Mouse (Mus musculus) liver, adult 2 months (tissue): Measurements from ENCODE around the gene Naaladl2. TPM values are rescaled to one million over a fixed set of nuclear protein-coding genes. Genes with fewer than 3 reads are reported as not detected.

Experiments used
- DNase-seq: peaks from one replicate; pipeline ENCODE4 v3.0.0-alpha.2; 2011; ENCODE audit warnings: low read depth, low spot score; ENCODE audit errors: extremely low read depth
- H3K27ac ChIP-seq: fragments of 200-500 bp; replicated peaks from 2 replicates; pipeline ENCODE4 v1.5.1; 2012; ENCODE audit warnings: low read depth, mild to moderate bottlenecking, control low read depth, inconsistent platforms, low read length; ENCODE audit not compliant: insufficient read depth
- H3K27me3 ChIP-seq: fragments of 200-500 bp; 2 replicates; pipeline ENCODE4 v1.6.1; 2012; ENCODE audit warnings: mild to moderate bottlenecking, moderate library complexity, low read length, inconsistent platforms; ENCODE audit not compliant: control insufficient read depth, insufficient read depth
- H3K36me3 ChIP-seq: fragments of 200-500 bp; 2 replicates; pipeline ENCODE4 v1.6.1; 2012; ENCODE audit warnings: low read length, inconsistent platforms; ENCODE audit not compliant: control insufficient read depth, insufficient read depth
- H3K4me1 ChIP-seq: fragments of 200-500 bp; 2 replicates; pipeline ENCODE4 v1.6.1; 2011; ENCODE audit warnings: low read length; ENCODE audit not compliant: control insufficient read depth, insufficient read depth
- H3K4me3 ChIP-seq: fragments of 200-500 bp; 2 replicates; pipeline ENCODE4 v1.5.1; 2011; ENCODE audit warnings: low read depth, mild to moderate bottlenecking, control low read depth, low read length, moderate library complexity; ENCODE audit not compliant: insufficient read depth
- H3K79me2 ChIP-seq: fragments of 200-500 bp; 2 replicates; pipeline ENCODE4 v1.6.1; 2012; ENCODE audit warnings: inconsistent platforms, mild to moderate bottlenecking, low read length, moderate library complexity; ENCODE audit not compliant: control insufficient read depth, insufficient read depth
- H3K9ac ChIP-seq: fragments of 200-500 bp; 2 replicates; pipeline ENCODE4 v1.6.1; 2012; ENCODE audit warnings: low read depth, mild to moderate bottlenecking, control low read depth, inconsistent platforms, low read length
- CTCF ChIP-seq: fragments of 200-500 bp; IDR thresholded peaks from 2 replicates; pipeline ENCODE4 v1.5.1; 2011; ENCODE audit warnings: low read depth, low read length, control low read depth
- POLR2A ChIP-seq: fragments of 200-500 bp; IDR thresholded peaks from 2 replicates; pipeline ENCODE4 v1.6.1; 2011; ENCODE audit warnings: low read length, control low read depth; ENCODE audit not compliant: insufficient read depth; ENCODE audit errors: extremely low read depth
- WGBS: fragments of 180-500 bp; shearing (Covaris S2); methylation state at CpG from one replicate; pipeline ENCODE4 v1.1.7; 2018; 5-methylcytosine and 5-hydroxymethylcytosine counted together
- polyA plus RNA-seq: library from polyadenylated mRNA; depleted of rRNA; stranded (reverse); fragments of >200 nt; gene quantifications from 2 replicates; pipeline ENCODE4 v1.2.3, GENCODE M21; 2012
- total RNA-seq: library from RNA; depleted of rRNA; stranded (reverse); fragments of >200 nt; gene quantifications from 2 replicates; pipeline ENCODE4 v1.2.3, GENCODE M21; 2014

Gene Naaladl2
- total and polyA plus RNA-seq, 2 experiments = 0.31 to 6.9 TPM

DNA sequence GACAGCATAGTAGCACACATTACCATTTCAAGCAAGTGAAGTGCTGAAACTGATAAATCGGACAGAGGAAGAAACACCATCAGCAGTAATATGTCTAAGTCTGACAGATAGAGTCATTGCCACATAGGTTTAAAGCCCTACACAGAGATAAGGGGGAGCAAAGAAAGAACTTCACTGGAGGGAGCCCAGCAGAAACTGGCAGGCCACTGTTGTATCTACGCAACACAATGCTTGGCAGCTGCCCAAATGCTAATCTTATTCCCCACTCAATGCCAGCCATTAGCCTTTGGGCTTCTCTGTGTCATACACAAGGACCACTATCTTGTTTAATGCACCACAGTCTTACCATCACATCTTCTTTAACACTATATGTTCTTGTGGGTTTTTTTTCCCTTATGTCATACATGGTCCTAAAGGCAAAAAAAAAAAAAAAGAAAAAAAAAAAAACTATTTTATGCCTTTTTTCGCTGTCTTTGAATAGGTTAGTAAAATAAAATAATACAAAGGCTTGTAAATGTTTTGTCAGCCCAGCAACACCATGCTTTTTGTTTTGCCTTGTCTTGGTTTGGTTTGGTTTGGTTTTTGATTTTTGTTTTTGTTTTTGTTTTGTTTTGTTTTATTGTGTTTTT, 1072.8 kb downstream of the Naaladl2 start:
- H3K4me1 ChIP-seq = no peaks in the 10 kb centered on the region
- 59% methylated on average over 3 of the region's 3 CpGs for WGBS
- no peak overlapping the region for H3K9ac ChIP-seq
- peak; percentile 21 for DNase-seq
- H3K36me3 ChIP-seq = no peaks in the 10 kb centered on the region
- H3K79me2 ChIP-seq = no peaks in the 10 kb centered on the region
- no peak overlapping the region for H3K27ac ChIP-seq
- no peaks in the 10 kb centered on the region for H3K27me3 ChIP-seq
- H3K4me3 ChIP-seq = no peak overlapping the region
- TF ChIP-seq CTCF (no peak), POLR2A (no peak)

DNA sequence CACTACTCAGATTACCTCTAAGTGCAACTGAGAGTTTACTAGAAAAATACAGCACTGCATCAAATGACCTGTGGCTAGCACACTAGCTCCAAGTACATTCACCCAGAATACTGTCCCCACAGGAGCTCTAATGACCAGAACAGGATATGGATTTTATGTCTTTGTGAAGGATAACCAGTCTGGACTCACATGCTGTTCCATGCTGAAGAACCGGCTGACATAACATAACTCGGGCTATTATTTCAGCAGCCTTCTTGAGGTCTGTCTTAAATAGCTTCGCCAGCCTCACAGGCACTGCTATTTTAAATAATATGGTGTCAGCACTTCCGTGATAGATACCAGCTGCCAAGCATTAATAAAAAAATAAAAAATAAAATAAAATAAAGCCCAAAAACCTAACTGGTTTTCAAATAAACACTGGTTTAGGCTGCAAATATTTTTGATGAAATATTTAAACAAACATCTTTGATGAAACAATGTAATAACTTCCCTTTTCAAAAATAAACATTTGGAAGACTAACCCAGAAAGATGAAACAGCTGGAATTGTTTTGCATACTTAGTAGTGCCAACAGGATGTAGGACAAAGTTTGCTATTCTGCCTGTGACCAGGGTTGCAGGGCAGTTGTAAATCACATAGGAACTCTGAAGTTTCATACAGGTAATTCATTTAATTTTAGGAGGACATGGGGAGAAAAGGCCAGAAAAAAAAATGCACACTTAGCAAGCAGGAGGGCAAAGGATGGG, 1073.5 kb downstream of the Naaladl2 start:
- TF ChIP-seq CTCF = no peak
- TF ChIP-seq POLR2A = no peak
- H3K27me3 ChIP-seq = no peaks in the 10 kb centered on the region
- no peak overlapping the region for H3K9ac ChIP-seq
- no peaks in the 10 kb centered on the region for H3K36me3 ChIP-seq
- whole genome bisulfite sequencing = 83% methylated on average over 4 of the region's 4 CpGs
- H3K79me2 ChIP-seq = no peaks in the 10 kb centered on the region
- H3K4me3 ChIP-seq = no peak overlapping the region
- no peak overlapping the region for H3K27ac ChIP-seq
- DNase-seq = peak; percentile 12
- no peaks in the 10 kb centered on the region for H3K4me1 ChIP-seq

DNA sequence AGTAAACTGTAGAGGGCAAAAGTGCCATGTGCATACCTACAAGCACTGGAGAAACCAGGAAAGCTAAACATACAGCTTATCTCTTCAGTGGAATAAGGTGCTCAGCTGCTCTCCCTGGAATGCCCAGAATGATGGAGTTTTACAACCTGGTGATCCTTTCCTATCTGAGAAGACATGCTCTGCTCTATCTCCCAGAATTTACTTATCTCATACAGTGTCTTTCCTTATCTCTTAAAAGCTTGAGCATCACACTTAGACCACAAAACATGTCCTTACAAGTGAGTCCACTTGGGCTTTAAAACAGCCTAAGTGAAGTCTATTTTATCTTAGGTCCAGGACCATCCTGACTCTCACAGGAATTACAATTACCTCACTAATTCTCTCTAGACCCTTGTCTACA, 1095.8 kb downstream of the Naaladl2 start:
- DNase-seq = no peak
- H3K4me3 ChIP-seq = no peak overlapping the region
- no peak overlapping the region for H3K9ac ChIP-seq
- TF ChIP-seq CTCF (no peak), POLR2A (no peak)
- H3K36me3 ChIP-seq = no peaks in the 10 kb centered on the region
- no peaks in the 10 kb centered on the region for H3K27me3 ChIP-seq
- no peak overlapping the region for H3K27ac ChIP-seq
- no peaks in the 10 kb centered on the region for H3K4me1 ChIP-seq
- H3K79me2 ChIP-seq = no peaks in the 10 kb centered on the region

GRCm38 (mm10) chr3:24001741-24002140, 1142.3 kb downstream of the Naaladl2 start:
- H3K4me1 ChIP-seq = no peaks in the 10 kb centered on the region
- H3K27me3 ChIP-seq = no peaks in the 10 kb centered on the region
- H3K27ac ChIP-seq = no peak overlapping the region
- DNase-seq = no peak
- TF ChIP-seq CTCF = no peak
- TF ChIP-seq POLR2A = no peak
- no peaks in the 10 kb centered on the region for H3K36me3 ChIP-seq
- no peak overlapping the region for H3K4me3 ChIP-seq
- WGBS = 88% methylated on average over 1 of the region's 1 CpGs
- no peak overlapping the region for H3K9ac ChIP-seq
- H3K79me2 ChIP-seq = no peaks in the 10 kb centered on the region

- no peak overlapping the region for H3K4me3 ChIP-seq
- H3K27ac ChIP-seq = no peak overlapping the region
- H3K79me2 ChIP-seq = no peaks in the 10 kb centered on the region
- TF ChIP-seq CTCF (no peak), POLR2A (no peak)
- no peak for DNase-seq
- H3K4me1 ChIP-seq = no peaks in the 10 kb centered on the region
- no peak overlapping the region for H3K9ac ChIP-seq
- H3K36me3 ChIP-seq = no peaks in the 10 kb centered on the region
- WGBS = 87% methylated on average over 1 of the region's 1 CpGs
- H3K27me3 ChIP-seq = no peaks in the 10 kb centered on the region
Observed at GRCm38 (mm10) chr3:23973727-23974126, 1170.3 kb downstream of the Naaladl2 start.
